Mouse (Mus musculus): ENCODE measurements at regions not wholly inside any gene's neighbourhood (a gene's known extent, or its start where the extent isn't known, plus 50 kb on each side); places are given as distances from the start of the nearest gene placed in this dataset.
A peak's percentile ranks its signal among the peaks of the same experiment; 100 is the strongest.

- DNase-seq (ENCODE audit: low spot score): no peak
These were observed 142.3 kb upstream of the Zkscan2 start for GRCm38 (mm10) chr7:123642596-123642995.

- no peak for DNase-seq (ENCODE audit: low spot score)
These were observed 143.2 kb upstream of the Zkscan2 start for GRCm38 (mm10) chr7:123643426-123643825.

- no peak for DNase-seq (ENCODE audit: low spot score)
These were observed 145.3 kb upstream of the Zkscan2 start for GRCm38 (mm10) chr7:123645521-123645920.

- DNase-seq (ENCODE audit: low spot score): no peak
These were observed 165.2 kb upstream of the Zkscan2 start for GRCm38 (mm10) chr7:123665459-123665858.

- no peak for DNase-seq (ENCODE audit: low spot score)
These were observed 184.5 kb upstream of the Zkscan2 start for GRCm38 (mm10) chr7:123684762-123685161.

GRCm38 (mm10) chr7:123686547-123686946 lies 186.3 kb upstream of the Zkscan2 start:
- no peak for DNase-seq (ENCODE audit: low spot score)

GRCm38 (mm10) chr7:123731016-123731415 lies 230.8 kb upstream of the Zkscan2 start:
- DNase-seq (ENCODE audit: low spot score): peak; percentile 7

GRCm38 (mm10) chr7:123733061-123733460 lies 232.8 kb upstream of the Zkscan2 start:
- DNase-seq (ENCODE audit: low spot score): peak; percentile 15

GRCm38 (mm10) chr7:123747986-123748385 lies 234.7 kb upstream of the Hs3st4 start:
- no peak for DNase-seq (ENCODE audit: low spot score)

- DNase-seq (ENCODE audit: low spot score): no peak
These were observed 229.4 kb upstream of the Hs3st4 start for GRCm38 (mm10) chr7:123753252-123753651.

- peak; percentile 7 for DNase-seq (ENCODE audit: low spot score)
These were observed 187.6 kb upstream of the Hs3st4 start for GRCm38 (mm10) chr7:123795036-123795435.

GRCm38 (mm10) chr7:123796096-123796495 lies 186.6 kb upstream of the Hs3st4 start:
- peak; percentile 12 for DNase-seq (ENCODE audit: low spot score)

GRCm38 (mm10) chr7:123805650-123806049 lies 177.0 kb upstream of the Hs3st4 start:
- DNase-seq (ENCODE audit: low spot score): no peak

- peak; percentile 32 for DNase-seq (ENCODE audit: low spot score)
These were observed 158.7 kb upstream of the Hs3st4 start for GRCm38 (mm10) chr7:123823976-123824375.

GRCm38 (mm10) chr7:123826406-123826805 lies 156.3 kb upstream of the Hs3st4 start:
- no peak for DNase-seq (ENCODE audit: low spot score)

- DNase-seq (ENCODE audit: low spot score): no peak
These were observed 140.1 kb upstream of the Hs3st4 start for GRCm38 (mm10) chr7:123842552-123842951.

- no peak for DNase-seq (ENCODE audit: low spot score)
These were observed 135.6 kb upstream of the Hs3st4 start for GRCm38 (mm10) chr7:123847081-123847480.

- no peak for DNase-seq (ENCODE audit: low spot score)
These were observed 134.0 kb upstream of the Hs3st4 start for GRCm38 (mm10) chr7:123848644-123849043.

- no peak for DNase-seq (ENCODE audit: low spot score)
These were observed 133.4 kb upstream of the Hs3st4 start for GRCm38 (mm10) chr7:123849220-123849619.

GRCm38 (mm10) chr7:123850272-123851197 lies 132.1 kb upstream of the Hs3st4 start:
- peak; percentile 18 for DNase-seq (ENCODE audit: low spot score)

GRCm38 (mm10) chr7:123857539-123857938 lies 125.1 kb upstream of the Hs3st4 start:
- no peak for DNase-seq (ENCODE audit: low spot score)

GRCm38 (mm10) chr7:123861706-123862105 lies 121.0 kb upstream of the Hs3st4 start:
- DNase-seq (ENCODE audit: low spot score): peak; percentile 3

GRCm38 (mm10) chr7:123896759-123897444 lies 85.8 kb upstream of the Hs3st4 start:
- peak; percentile 28 for DNase-seq (ENCODE audit: low spot score)
